Mouse (Mus musculus): Measurements from ENCODE around the gene Gm2026. TPM values are rescaled to one million over a fixed set of nuclear protein-coding genes. Genes with fewer than 3 reads are reported as not detected.
"Not testable (repeated sequence)": the region's sequence is repeated elsewhere in the genome, so short reads cannot be mapped to it uniquely, and the experiment has no call there.

Gm2026 gene
- total RNA-seq (2021), result 10 to 100 TPM; 19.3 to 24.0 TPM
- long read RNA-seq, experiment 1, partial matches to known transcripts, result 0 of 10 reads
- long read RNA-seq, experiment 1, other reads (novel, unspliced or antisense), result 8 of 10 reads
- long read RNA-seq, experiment 2, partial matches to known transcripts, result 0 of 5 reads
- long read RNA-seq, experiment 2, other reads (novel, unspliced or antisense), result 4 of 5 reads

DNA sequence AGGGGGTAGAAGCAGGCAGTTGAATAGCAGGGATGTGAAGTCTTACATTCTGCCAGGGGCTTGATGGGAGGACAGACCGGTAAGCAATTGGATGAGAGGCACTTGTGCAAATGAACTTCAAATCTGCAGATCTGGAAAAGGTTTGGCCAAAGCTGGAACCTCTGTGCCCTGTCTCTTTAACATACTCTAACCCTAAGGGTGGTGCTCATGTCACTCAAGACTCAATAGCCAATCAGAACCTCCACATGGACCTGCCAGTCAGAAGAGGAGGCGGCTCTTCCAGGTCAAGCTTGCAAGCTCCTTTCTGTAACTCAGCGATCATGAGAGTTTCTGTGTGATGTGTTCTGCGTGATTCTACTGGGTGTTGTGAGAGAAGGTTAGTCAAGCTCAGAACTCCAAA is at the start of gene Gm2026:
Gm2026 (plus strand) TSS at position 301 of the 400 bp plus-strand sequence.
- H3K27ac ChIP-seq; intact Hi-C loops (cut with DNase I); H3K4me3 ChIP-seq; DNase-seq: not testable (repeated sequence)

DNA sequence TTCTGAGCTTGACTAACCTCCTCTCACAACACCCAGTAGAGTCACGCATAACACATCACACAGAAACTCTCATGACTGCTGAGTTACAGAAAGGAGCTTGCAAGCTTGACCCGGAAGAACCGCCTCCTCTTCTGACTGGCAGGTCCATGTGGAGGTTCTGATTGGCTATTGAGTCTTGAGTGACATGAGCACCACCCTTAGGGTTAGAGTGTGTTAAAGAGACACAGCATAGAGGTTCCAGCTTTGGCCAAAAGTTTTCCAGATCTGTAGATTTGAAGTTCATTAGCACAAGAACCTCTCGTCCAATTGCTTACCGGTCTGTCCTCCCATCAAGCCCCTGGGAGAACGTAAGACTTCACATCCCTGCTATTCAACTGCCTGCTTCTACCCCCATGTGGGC is 34.1 kb upstream of the Gm2026 start, which contains the start of gene Zfp966:
Zfp966 (minus strand) TSS at position 101 of the 400 bp plus-strand sequence.
- H3K27ac ChIP-seq; intact Hi-C loops (cut with DNase I); DNase-seq; H3K4me3 ChIP-seq: not testable (repeated sequence)

Other genes starting within 250 kb of the Gm2026 start
- gene Gm2007, start 223.8 kb upstream of the Gm2026 start, total RNA-seq (2021), result not detected
- gene Gm14288, start 164.2 kb upstream of the Gm2026 start, total RNA-seq (2021), result 10 to 100 TPM; 13.7 to 14.2 TPM
- 10 to 100 TPM; 11.3 to 11.4 TPM for gene Gm6710, start 96.1 kb upstream of the Gm2026 start, total RNA-seq (2021)
- 1 to 10 TPM; 6.1 to 6.9 TPM for gene Zfp966, start 34.2 kb upstream of the Gm2026 start, total RNA-seq (2021)
- gene Gm2004, start 184.5 kb downstream of the Gm2026 start, total RNA-seq (2021), result 1 to 10 TPM; 5.8 to 8.1 TPM

All from gastrocnemius, adult 2 months (tissue).